Mouse (Mus musculus) heart, postnatal 0 days (tissue): ENCODE results near the gene Dlx4. TPM values are rescaled to one million over a fixed set of nuclear protein-coding genes. Genes with fewer than 3 reads are reported as not detected.
A peak's percentile ranks its signal among the peaks of the same experiment; 100 is the strongest.

Experiments
- ATAC-seq: fragments of 200-750 bp; cut with Nextera tagmentation; 2 replicates; pipeline ENCODE4 v1.8.0; 2017; ENCODE audit warnings: low read depth, moderate number of reproducible peaks, moderate library complexity; ENCODE audit not compliant: insufficient read depth
- DNase-seq: peaks from one replicate; pipeline ENCODE4 v3.0.0-alpha.2; 2016; ENCODE audit warnings: low spot score
- H3K27ac ChIP-seq: fragments of 300-500 bp; sonication (generic); 2 replicates; pipeline ENCODE4 v1.5.1; 2014; ENCODE audit warnings: low read depth, mild to moderate bottlenecking
- H3K27me3 ChIP-seq: fragments of 300-500 bp; sonication (generic); 2 replicates; pipeline ENCODE4 v1.6.1; 2014; ENCODE audit warnings: low read length, mixed read lengths; ENCODE audit not compliant: control insufficient read depth, insufficient read depth
- H3K36me3 ChIP-seq: fragments of 300-500 bp; sonication (generic); replicated peaks from 2 replicates; pipeline ENCODE4 v1.6.1; 2014; ENCODE audit warnings: low read length, mixed read lengths; ENCODE audit not compliant: control insufficient read depth, insufficient read depth
- H3K4me1 ChIP-seq: fragments of 300-500 bp; sonication (generic); 2 replicates; pipeline ENCODE4 v1.6.1; 2014; ENCODE audit warnings: antibody characterized with exemption; ENCODE audit not compliant: control insufficient read depth, insufficient read depth
- H3K4me2 ChIP-seq: fragments of 300-500 bp; sonication (generic); 2 replicates; pipeline ENCODE4 v1.6.1; 2014; ENCODE audit warnings: low read depth, mild to moderate bottlenecking, low read length, moderate library complexity
- H3K4me3 ChIP-seq: fragments of 300-500 bp; sonication (generic); 2 replicates; pipeline ENCODE4 v1.5.1; 2014; ENCODE audit warnings: low read depth, low read length
- H3K9ac ChIP-seq: fragments of 300-500 bp; sonication (generic); replicated peaks from 2 replicates; pipeline ENCODE4 v1.6.1; 2014; ENCODE audit warnings: low read depth, low read length, mixed read lengths
- H3K9me3 ChIP-seq: fragments of 300-500 bp; sonication (generic); replicated peaks from 2 replicates; pipeline ENCODE4 v1.6.1; 2016; ENCODE audit warnings: low read length; ENCODE audit not compliant: control insufficient read depth
- CTCF ChIP-seq: IDR thresholded peaks from 2 replicates; pipeline ENCODE4 v1.5.1; 2016; ENCODE audit warnings: antibody characterized with exemption, control low read depth, low read depth
- EP300 ChIP-seq: IDR thresholded peaks from 2 replicates; pipeline ENCODE4 v1.6.1; 2016; ENCODE audit warnings: antibody characterized with exemption, low read depth
- WGBS: fragments of 180-500 bp; shearing (Covaris S2); extraction: QIAGEN DNeasy Blood & Tissue Kit; methylation state at CpG from one replicate; pipeline ENCODE4 v1.1.7; 2014; 5-methylcytosine and 5-hydroxymethylcytosine counted together
- polyA plus RNA-seq: library from polyadenylated mRNA; unstranded; fragments of >200 nt; fragmentation: Nextera tagmentation; extraction: Ambion mirVana; gene quantifications from 2 replicates; pipeline ENCODE4 v1.2.1, GENCODE M21; 2015
- total RNA-seq: library from RNA; depleted of rRNA; stranded (reverse); fragments of >200 nt; gene quantifications from 2 replicates; pipeline ENCODE4 v1.2.3, GENCODE M21; 2014; ENCODE audit warnings: low replicate concordance

Dlx4 gene
- total and polyA plus RNA-seq, 2 experiments from 2014 or later = 0.05 TPM; not detected in 1

DNA sequence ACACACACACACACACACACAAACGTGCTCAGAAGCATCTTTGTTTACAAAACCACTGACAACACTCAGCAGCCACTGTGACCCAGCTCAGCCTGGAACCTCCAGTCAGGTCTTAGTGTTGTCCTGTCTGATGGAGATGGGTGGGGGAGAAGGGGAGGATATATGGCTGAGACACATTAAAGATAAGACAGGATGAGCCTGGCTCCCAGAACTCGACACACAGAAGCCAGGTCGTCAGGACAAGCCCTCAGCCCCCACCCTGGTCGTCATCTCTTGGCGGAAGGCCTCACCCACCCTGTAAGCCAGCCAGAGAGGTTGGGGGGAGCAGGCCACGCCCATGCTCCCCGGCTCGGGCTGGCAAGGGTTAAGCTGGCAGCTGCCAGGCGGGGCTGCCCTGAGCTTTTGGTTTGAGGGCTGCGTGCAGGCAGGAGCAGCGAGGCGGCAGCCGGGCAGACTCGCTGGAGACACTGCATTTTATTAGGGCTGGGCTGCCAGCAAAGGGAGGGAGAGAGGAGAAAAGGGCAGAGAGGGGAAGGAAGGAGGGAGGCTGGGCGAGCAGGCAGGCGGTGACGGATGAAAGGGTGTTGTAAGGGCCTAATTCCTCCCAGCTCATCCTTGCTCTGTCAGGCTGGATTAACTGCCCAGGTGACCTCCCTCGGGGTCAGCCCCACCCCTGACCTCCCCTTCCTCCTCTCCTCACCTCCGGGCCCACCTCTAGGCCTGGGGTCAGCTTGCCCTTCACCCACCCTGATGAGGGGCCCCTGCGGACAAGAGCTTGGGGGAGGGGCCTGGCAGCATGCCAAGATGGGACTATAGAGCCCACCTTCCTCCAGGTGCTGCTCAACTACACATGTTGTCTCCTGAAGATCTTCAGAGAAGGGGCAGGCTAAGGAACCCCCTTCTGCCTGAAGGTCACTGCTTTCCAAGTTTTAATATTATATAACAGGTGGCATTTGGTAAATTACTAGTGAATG is 19.5 kb downstream of the Dlx4 start:
- no peak overlapping the region for H3K4me3 ChIP-seq
- H3K27me3 ChIP-seq = peaks cover 86% of the 10 kb centered on the region
- no peaks in the 10 kb centered on the region for H3K36me3 ChIP-seq
- no peaks in the 10 kb centered on the region for H3K9me3 ChIP-seq
- H3K4me1 ChIP-seq = peaks cover 4% of the 10 kb centered on the region; the same call in 1 of the 2 replicates
- H3K27ac ChIP-seq = no peak overlapping the region
- H3K9ac ChIP-seq = no peak overlapping the region
- ATAC-seq (peak; percentile 43), DNase-seq (no peak)
- peak overlapping the region; percentile 38 for H3K4me2 ChIP-seq
- TF ChIP-seq CTCF (no peak), EP300 (no peak)
- 2% methylated on average over 20 of the region's 20 CpGs for WGBS

DNA sequence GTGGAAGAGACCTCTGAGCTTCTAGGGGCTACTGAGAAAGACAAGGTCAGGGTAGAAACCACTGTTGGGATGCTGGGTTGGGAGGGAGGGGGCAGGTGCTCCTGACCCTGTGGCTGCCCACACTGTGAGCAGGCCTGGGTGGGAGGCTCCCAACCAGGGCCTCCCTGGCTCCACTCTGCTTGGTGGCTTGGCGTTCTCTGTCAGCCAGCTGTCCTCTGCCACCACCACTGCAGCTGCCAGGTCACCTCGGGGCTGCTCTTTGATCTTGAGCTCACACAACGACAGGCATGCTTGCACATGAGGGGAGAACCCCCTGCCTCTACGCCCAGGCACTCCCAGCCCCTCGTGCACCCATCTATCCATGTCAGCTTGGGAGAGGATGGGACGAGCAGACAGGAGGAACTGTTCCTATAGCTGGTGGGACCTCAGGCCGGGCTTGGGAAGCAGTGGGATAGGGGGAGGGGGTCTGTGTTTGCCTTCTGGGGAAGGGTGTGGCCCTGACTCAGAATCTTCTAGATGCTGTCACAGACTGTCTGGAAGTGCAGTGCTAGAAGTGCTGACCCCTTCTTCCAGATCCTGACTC is 20.6 kb downstream of the Dlx4 start:
- no peak overlapping the region for H3K9ac ChIP-seq

DNA sequence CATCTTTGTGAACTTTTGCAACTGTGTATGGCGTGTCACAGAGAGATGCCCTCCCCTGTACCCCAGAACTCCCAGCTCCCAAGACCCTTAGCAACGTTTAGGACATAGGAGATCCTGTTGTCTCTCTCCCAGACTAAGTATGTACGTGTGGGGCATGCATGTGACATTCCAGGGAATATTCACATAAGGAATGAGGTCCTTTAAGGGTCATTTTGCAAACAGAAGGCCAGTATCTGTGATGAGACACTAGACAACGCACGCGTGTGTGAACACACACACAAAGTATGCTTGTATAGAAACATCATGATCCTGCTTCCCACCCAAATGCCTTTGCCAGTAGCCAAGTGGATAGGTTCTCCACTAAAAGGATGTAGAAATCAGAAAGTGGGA is 24.0 kb downstream of the Dlx4 start:
- DNase-seq = no peak
- Histone ChIP-seq H3K4me2 (no peak overlapping the region), H3K4me3 (no peak overlapping the region), H3K27ac (no peak overlapping the region), H3K9me3 (no peaks in the 10 kb centered on the region), H3K4me1 (peaks cover 10% of the 10 kb centered on the region; the same call in 1 of the 2 replicates), H3K27me3 (peaks cover 98% of the 10 kb centered on the region), H3K36me3 (no peaks in the 10 kb centered on the region), H3K9ac (no peak overlapping the region)
- ATAC-seq = no peak
- 51% methylated on average over 6 of the region's 6 CpGs for WGBS
- no peak for TF ChIP-seq CTCF
- TF ChIP-seq EP300 = no peak

More for the DNA sequence above, 20.6 kb downstream of the Dlx4 start:
- no peak for TF ChIP-seq EP300
- TF ChIP-seq CTCF = no peak
- H3K27ac ChIP-seq = no peak overlapping the region
- H3K4me2 ChIP-seq = no peak overlapping the region
- no peak overlapping the region for H3K4me3 ChIP-seq
- 43% methylated on average over 7 of the region's 7 CpGs for WGBS
- H3K36me3 ChIP-seq = no peaks in the 10 kb centered on the region
- H3K4me1 ChIP-seq = peaks cover 10% of the 10 kb centered on the region; the same call in 1 of the 2 replicates
- DNase-seq = no peak
- no peaks in the 10 kb centered on the region for H3K9me3 ChIP-seq
- ATAC-seq = no peak
- H3K27me3 ChIP-seq = peaks cover 95% of the 10 kb centered on the region

DNA sequence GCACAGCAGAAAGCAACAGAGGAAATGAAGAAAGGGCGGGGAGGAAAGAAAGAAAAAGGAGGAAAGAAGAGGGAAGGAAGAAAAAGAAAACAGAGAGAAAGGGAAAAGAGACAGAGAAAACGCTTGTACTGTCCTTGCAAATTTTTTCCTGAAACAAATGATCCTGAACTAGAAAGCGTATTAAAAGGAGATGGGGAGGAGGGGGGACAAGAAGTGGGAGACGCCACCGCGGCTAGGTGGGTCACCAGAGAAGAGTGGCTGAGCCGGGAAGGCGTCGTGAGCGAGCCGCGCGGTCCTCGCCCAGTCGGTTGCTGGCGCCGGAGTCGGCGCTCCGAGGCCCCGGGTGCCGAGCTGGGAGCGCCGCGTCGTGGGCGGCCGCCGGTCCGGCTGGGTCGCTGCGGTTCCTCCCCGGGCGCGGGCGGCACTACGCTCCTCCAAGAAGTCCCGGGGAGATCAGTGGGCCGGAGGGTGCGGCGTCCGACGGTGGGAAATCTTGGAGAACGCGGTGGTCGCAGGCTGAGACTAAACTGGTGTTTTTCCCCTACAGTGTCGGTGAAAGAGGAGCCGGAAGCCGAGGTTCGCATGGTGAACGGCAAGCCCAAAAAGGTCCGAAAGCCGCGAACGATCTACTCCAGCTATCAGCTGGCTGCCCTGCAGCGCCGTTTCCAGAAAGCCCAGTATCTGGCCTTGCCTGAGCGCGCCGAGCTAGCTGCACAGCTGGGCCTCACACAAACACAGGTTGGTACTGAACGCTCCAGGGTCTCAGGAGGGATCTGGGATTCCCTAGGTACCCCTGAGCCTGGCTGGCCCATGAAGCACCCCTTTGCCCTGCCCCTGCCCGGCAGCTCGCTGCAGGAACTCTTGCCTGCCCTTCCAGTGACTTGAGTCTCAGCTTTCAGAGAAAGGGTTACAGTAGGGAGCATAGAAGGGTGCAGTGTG is 24.6 kb downstream of the Dlx4 start:
- Histone ChIP-seq H3K9ac (0 out of 2 replicates have a peak overlapping the region, but pooled peaks have one; percentile 15), H3K4me3 (peak overlapping the region; percentile 48), H3K4me1 (peaks cover 6% of the 10 kb centered on the region; the same call in 1 of the 2 replicates), H3K27ac (no peak overlapping the region), H3K9me3 (no peaks in the 10 kb centered on the region), H3K36me3 (no peaks in the 10 kb centered on the region), H3K27me3 (peaks cover 93% of the 10 kb centered on the region), H3K4me2 (peak overlapping the region; percentile 61)
- ATAC-seq (no peak), DNase-seq (no peak)
- TF ChIP-seq EP300 (no peak), CTCF (no peak)
- 3% methylated on average over 61 of the region's 63 CpGs for WGBS

DNA sequence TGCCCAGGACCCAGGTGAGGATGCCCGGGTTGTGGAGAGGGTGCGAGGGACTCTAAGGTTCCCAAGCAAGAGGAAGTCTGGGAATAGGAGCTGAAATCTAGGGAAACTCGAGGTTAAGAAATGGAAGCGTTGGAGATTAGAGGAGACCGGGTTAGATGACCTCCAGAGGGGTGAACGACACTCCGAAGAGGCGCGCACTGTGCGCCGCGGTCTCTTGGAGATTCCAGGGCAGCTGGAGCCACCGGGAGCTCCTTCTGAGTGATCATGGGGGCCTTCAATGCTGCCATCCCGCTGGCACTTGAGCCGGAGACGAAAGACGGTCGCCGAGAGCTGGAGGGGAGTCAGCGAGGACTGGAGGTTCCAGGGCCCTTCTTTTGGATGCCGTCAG is 25.4 kb downstream of the Dlx4 start:
- H3K4me3 ChIP-seq = peak overlapping the region; percentile 48

More for the DNA sequence above, 25.4 kb downstream of the Dlx4 start:
- DNase-seq (no peak), ATAC-seq (no peak)
- no peak overlapping the region for H3K27ac ChIP-seq
- H3K9me3 ChIP-seq = no peaks in the 10 kb centered on the region
- no peak for TF ChIP-seq CTCF
- no peak for TF ChIP-seq EP300
- no peak overlapping the region for H3K9ac ChIP-seq
- H3K4me2 ChIP-seq = peak overlapping the region; percentile 61
- no peaks in the 10 kb centered on the region for H3K36me3 ChIP-seq
- H3K4me1 ChIP-seq = peaks cover 6% of the 10 kb centered on the region; the same call in 1 of the 2 replicates
- under 1% methylated on average over 21 of the region's 21 CpGs for WGBS
- H3K27me3 ChIP-seq = peaks cover 85% of the 10 kb centered on the region
